Mouse (Mus musculus) layer of hippocampus, adult 2 months (tissue): ENCODE measurements around the gene Fryl. TPM values are rescaled to one million over a fixed set of nuclear protein-coding genes. Genes with fewer than 3 reads are reported as not detected.
A peak's percentile ranks its signal among the peaks of the same experiment; 100 is the strongest.

Experiments used
- DNase-seq, 2 experiments: peaks; one replicate each; pipeline ENCODE4 v3.0.0; 2022; ENCODE audit warnings: low spot score in 2 of 2
- H3K27ac ChIP-seq: fragments of 200-600 bp; 2 replicates; pipeline ENCODE4 v1.8.1; 2022
- H3K4me3 ChIP-seq: fragments of 200-600 bp; 2 replicates; pipeline ENCODE4 v1.8.1; 2022; ENCODE audit warnings: mild to moderate bottlenecking
- CTCF ChIP-seq: fragments of 200-600 bp; conservative IDR thresholded peaks from 2 replicates; pipeline ENCODE4 v1.8.1; 2022; ENCODE audit warnings: antibody characterized with exemption, mild to moderate bottlenecking, moderate library complexity
- total RNA-seq, 2 experiments: library from RNA; stranded (reverse); gene quantifications; 2 replicates each; pipeline ENCODE4 v1.2.3; 2021

The Fryl gene
- total RNA-seq, 2 experiments from 2014 or later: 66.0 to 81.4 TPM

GRCm38 (mm10) chr5:73228291-73229049, 27.9 kb downstream of the Fryl start:
- no peak for TF ChIP-seq CTCF
- no peak for DNase-seq
- peak overlapping the region; percentile 54 for H3K27ac ChIP-seq
- no peak overlapping the region for H3K4me3 ChIP-seq

GRCm38 (mm10) chr5:73227518-73228101, 28.8 kb downstream of the Fryl start:
- no peak for TF ChIP-seq CTCF
- no peak overlapping the region for H3K4me3 ChIP-seq
- no peak for DNase-seq
- H3K27ac ChIP-seq: peak overlapping the region; percentile 62; the same call in 1 of the 2 replicates

- no peak for TF ChIP-seq CTCF
- Histone ChIP-seq H3K4me3 (no peak overlapping the region), H3K27ac (no peak overlapping the region)
- DNase-seq: no peak
These were observed 33.4 kb downstream of the Fryl start for GRCm38 (mm10) chr5:73223065-73223464.

GRCm38 (mm10) chr5:73222397-73222796, 34.0 kb downstream of the Fryl start:
- peak; percentile 63 for TF ChIP-seq CTCF
- Histone ChIP-seq H3K27ac (no peak overlapping the region), H3K4me3 (no peak overlapping the region)
- no peak for DNase-seq

GRCm38 (mm10) chr5:73221826-73222225, 34.6 kb downstream of the Fryl start:
- H3K27ac ChIP-seq: no peak overlapping the region
- H3K4me3 ChIP-seq: no peak overlapping the region
- no peak for DNase-seq
- no peak for TF ChIP-seq CTCF

GRCm38 (mm10) chr5:73219716-73220115, 36.7 kb downstream of the Fryl start:
- DNase-seq: no peak
- no peak for TF ChIP-seq CTCF
- Histone ChIP-seq H3K27ac (no peak overlapping the region), H3K4me3 (no peak overlapping the region)

- H3K27ac ChIP-seq: no peak overlapping the region
- no peak for TF ChIP-seq CTCF
- H3K4me3 ChIP-seq: no peak overlapping the region
- no peak for DNase-seq
These were observed 38.4 kb downstream of the Fryl start for GRCm38 (mm10) chr5:73218065-73218464.

GRCm38 (mm10) chr5:73217116-73217515, 39.3 kb downstream of the Fryl start:
- no peak overlapping the region for H3K4me3 ChIP-seq
- no peak for TF ChIP-seq CTCF
- no peak for DNase-seq
- no peak overlapping the region for H3K27ac ChIP-seq

- DNase-seq: no peak
- TF ChIP-seq CTCF: no peak
- H3K27ac ChIP-seq: no peak overlapping the region
- H3K4me3 ChIP-seq: no peak overlapping the region
These were observed 40.4 kb downstream of the Fryl start for GRCm38 (mm10) chr5:73216014-73216413.

- no peak overlapping the region for H3K27ac ChIP-seq
- DNase-seq: no peak
- no peak for TF ChIP-seq CTCF
- no peak overlapping the region for H3K4me3 ChIP-seq
These were observed 44.0 kb downstream of the Fryl start for GRCm38 (mm10) chr5:73212446-73212845.

GRCm38 (mm10) chr5:73211961-73212360, 44.5 kb downstream of the Fryl start:
- H3K27ac ChIP-seq: no peak overlapping the region
- DNase-seq: no peak
- no peak overlapping the region for H3K4me3 ChIP-seq
- TF ChIP-seq CTCF: no peak

- H3K27ac ChIP-seq: no peak overlapping the region
- DNase-seq: no peak
- H3K4me3 ChIP-seq: no peak overlapping the region
- no peak for TF ChIP-seq CTCF
These were observed 45.5 kb downstream of the Fryl start for GRCm38 (mm10) chr5:73210971-73211315.

GRCm38 (mm10) chr5:73210127-73210970, 46.1 kb downstream of the Fryl start:
- no peak overlapping the region for H3K4me3 ChIP-seq
- no peak for TF ChIP-seq CTCF
- peak overlapping the region; percentile 14; the same call in 1 of the 2 replicates for H3K27ac ChIP-seq
- DNase-seq: no peak
